Mouse (Mus musculus) spleen, adult 12 weeks (tissue): ENCODE results near the gene Mrps34.

ENCODE experiments used
- DNase-seq: peaks from one replicate; pipeline ENCODE4 v3.0.0; 2022; ENCODE audit warnings: low spot score

The Mrps34 gene

GRCm38 (mm10) chr17:24881738-24882440 lies 13.0 kb upstream of the Mrps34 start:
- no peak for DNase-seq

GRCm38 (mm10) chr17:24884391-24884790 lies 10.5 kb upstream of the Mrps34 start:
- DNase-seq = no peak

- no peak for DNase-seq
Observed at GRCm38 (mm10) chr17:24885356-24886133, 9.4 kb upstream of the Mrps34 start.

- peak; percentile 93 for DNase-seq
Observed at GRCm38 (mm10) chr17:24886134-24886931, 8.6 kb upstream of the Mrps34 start, which contains the start of the genes Nubp2 and Spsb3. TSS of gene Nubp2 (minus strand) at chr17:24886349. TSS of gene Spsb3 (plus strand) at chr17:24886643.

- DNase-seq = no peak
Observed at GRCm38 (mm10) chr17:24886932-24887271, 8.0 kb upstream of the Mrps34 start.

- no peak for DNase-seq
Observed at GRCm38 (mm10) chr17:24887291-24888080, 7.4 kb upstream of the Mrps34 start.

- DNase-seq = no peak
Observed at GRCm38 (mm10) chr17:24888862-24889261, 6.1 kb upstream of the Mrps34 start.

- DNase-seq = no peak
Observed at GRCm38 (mm10) chr17:24890151-24891092, 4.5 kb upstream of the Mrps34 start.

GRCm38 (mm10) chr17:24891321-24891720 lies 3.6 kb upstream of the Mrps34 start:
- DNase-seq = no peak

- DNase-seq = no peak
Observed at GRCm38 (mm10) chr17:24892785-24893184, 2.1 kb upstream of the Mrps34 start.

GRCm38 (mm10) chr17:24893276-24893675 lies 1.6 kb upstream of the Mrps34 start:
- DNase-seq = no peak

GRCm38 (mm10) chr17:24894061-24894994 lies 588 bp upstream of the Mrps34 start:
- DNase-seq = no peak

GRCm38 (mm10) chr17:24895571-24896240 lies 790 bp downstream of the Mrps34 start:
- DNase-seq = no peak

- DNase-seq = peak; percentile 63
Observed at GRCm38 (mm10) chr17:24896241-24896992, 1.5 kb downstream of the Mrps34 start, which contains the start of gene Nme3. TSS of gene Nme3 (plus strand) at chr17:24896500.

- no peak for DNase-seq
Observed at GRCm38 (mm10) chr17:24896993-24897269, 2.0 kb downstream of the Mrps34 start.

- no peak for DNase-seq
Observed at GRCm38 (mm10) chr17:24897600-24897999, 2.7 kb downstream of the Mrps34 start.

GRCm38 (mm10) chr17:24898041-24898854 lies 3.3 kb downstream of the Mrps34 start:
- no peak for DNase-seq
